Mouse (Mus musculus): ENCODE results near the gene Cstf1. TPM values are rescaled to one million over a fixed set of nuclear protein-coding genes. Genes with fewer than 3 reads are reported as not detected.

Cstf1 gene
- total and polyA plus RNA-seq, 3 experiments = 16.3 to 19.3 (median 16.3) TPM

- Histone ChIP-seq H3K27me3 (ENCODE audit: control insufficient read depth, insufficient read depth, low read length) (no peaks in the 10 kb centered on the region), H3K4me1 (ENCODE audit: control insufficient read depth, insufficient read depth, low read length) (no peaks in the 10 kb centered on the region), H3K36me3 (ENCODE audit: control insufficient read depth, insufficient read depth, low read length) (no peaks in the 10 kb centered on the region), H3K4me3 (no peak overlapping the region), H3K9ac (ENCODE audit: low read depth, low read length) (no peak overlapping the region), H3K79me2 (replicated peaks; ENCODE audit: control insufficient read depth, insufficient read depth, low read length) (no peaks in the 10 kb centered on the region), H3K27ac (no peak overlapping the region)
- DNase-seq = no peak
- WGBS = 61% methylated on average over 5 of the region's 5 CpGs
- TF ChIP-seq CTCF (IDR thresholded peaks at IDR 0.05) = no peak
- intact Hi-C loops (cut with DNase I) = no loop called here
Measured at GRCm38 (mm10) chr2:172376999-172377515, 6.6 kb downstream of the Cstf1 start.

GRCm38 (mm10) chr2:172378332-172378731 lies 7.9 kb downstream of the Cstf1 start:
- TF ChIP-seq CTCF (IDR thresholded peaks at IDR 0.05) (peak; percentile 57), EP300 (IDR thresholded peaks at IDR 0.05; ENCODE audit: insufficient read depth, low read depth, low read length) (no peak), POLR2A (IDR thresholded peaks at IDR 0.05; ENCODE audit: insufficient read depth, low read depth, low read length) (no peak)
- Histone ChIP-seq H3K27ac (no peak overlapping the region), H3K36me3 (ENCODE audit: control insufficient read depth, insufficient read depth, low read length) (no peaks in the 10 kb centered on the region), H3K4me3 (no peak overlapping the region), H3K9ac (ENCODE audit: low read depth, low read length) (no peak overlapping the region), H3K27me3 (ENCODE audit: control insufficient read depth, insufficient read depth, low read length) (no peaks in the 10 kb centered on the region), H3K79me2 (replicated peaks; ENCODE audit: control insufficient read depth, insufficient read depth, low read length) (no peaks in the 10 kb centered on the region), H3K4me1 (ENCODE audit: control insufficient read depth, insufficient read depth, low read length) (no peaks in the 10 kb centered on the region)
- 61% methylated on average over 7 of the region's 7 CpGs for WGBS
- peak; percentile 40 to 45 for DNase-seq
- intact Hi-C loops (cut with DNase I) = no loop called here

- no peak for DNase-seq
- no peak overlapping the region for H3K4me3 ChIP-seq
- H3K27me3 ChIP-seq (ENCODE audit: control insufficient read depth, insufficient read depth, low read length) = no peaks in the 10 kb centered on the region
- H3K36me3 ChIP-seq (ENCODE audit: control insufficient read depth, insufficient read depth, low read length) = no peaks in the 10 kb centered on the region
- TF ChIP-seq CTCF (IDR thresholded peaks at IDR 0.05) (no peak), EP300 (IDR thresholded peaks at IDR 0.05; ENCODE audit: insufficient read depth, low read depth, low read length) (no peak), POLR2A (IDR thresholded peaks at IDR 0.05; ENCODE audit: insufficient read depth, low read depth, low read length) (no peak)
- no peak overlapping the region for H3K9ac ChIP-seq (ENCODE audit: low read depth, low read length)
- WGBS = 89% methylated on average over 17 of the region's 17 CpGs
- H3K79me2 ChIP-seq (replicated peaks; ENCODE audit: control insufficient read depth, insufficient read depth, low read length) = no peaks in the 10 kb centered on the region
- no peak overlapping the region for H3K27ac ChIP-seq
- H3K4me1 ChIP-seq (ENCODE audit: control insufficient read depth, insufficient read depth, low read length) = no peaks in the 10 kb centered on the region
- intact Hi-C loops (cut with DNase I) = no loop called here
Measured at GRCm38 (mm10) chr2:172380513-172380912, 10.0 kb downstream of the Cstf1 start.

DNA sequence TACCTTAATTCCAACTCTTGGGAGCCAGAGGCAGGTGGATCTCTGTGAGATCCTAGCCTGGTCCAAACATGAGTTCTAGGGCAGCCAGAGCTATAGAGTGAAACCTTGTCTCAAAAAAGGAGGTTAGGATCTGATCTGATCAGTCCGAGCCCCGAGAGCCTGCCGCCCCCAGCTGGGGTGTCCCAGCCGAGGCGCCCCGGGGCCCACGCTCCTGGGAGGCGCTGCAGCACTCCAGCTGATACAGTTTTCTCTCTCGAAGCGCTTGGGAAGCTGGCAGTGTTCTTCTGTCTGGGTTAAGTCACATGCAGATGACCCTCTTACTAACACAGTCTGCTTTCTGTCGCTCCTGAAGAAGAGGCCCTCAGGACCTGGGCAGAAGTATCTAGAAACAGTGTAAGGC lies 10.9 kb downstream of the Cstf1 start:
- no peak overlapping the region for H3K27ac ChIP-seq
- no peaks in the 10 kb centered on the region for H3K36me3 ChIP-seq (ENCODE audit: control insufficient read depth, insufficient read depth, low read length)
- no peak overlapping the region for H3K4me3 ChIP-seq
- H3K27me3 ChIP-seq (ENCODE audit: control insufficient read depth, insufficient read depth, low read length) = no peaks in the 10 kb centered on the region
- H3K4me1 ChIP-seq (ENCODE audit: control insufficient read depth, insufficient read depth, low read length) = no peaks in the 10 kb centered on the region
- no peaks in the 10 kb centered on the region for H3K79me2 ChIP-seq (replicated peaks; ENCODE audit: control insufficient read depth, insufficient read depth, low read length)
- TF ChIP-seq POLR2A (IDR thresholded peaks at IDR 0.05; ENCODE audit: insufficient read depth, low read depth, low read length) = no peak
- TF ChIP-seq CTCF (IDR thresholded peaks at IDR 0.05) = no peak
- TF ChIP-seq EP300 (IDR thresholded peaks at IDR 0.05; ENCODE audit: insufficient read depth, low read depth, low read length) = no peak
- H3K9ac ChIP-seq (ENCODE audit: low read depth, low read length) = no peak overlapping the region
- DNase-seq = no peak
- intact Hi-C loops (cut with DNase I) = no loop called here
- 91% methylated on average over 11 of the region's 11 CpGs for WGBS

DNA sequence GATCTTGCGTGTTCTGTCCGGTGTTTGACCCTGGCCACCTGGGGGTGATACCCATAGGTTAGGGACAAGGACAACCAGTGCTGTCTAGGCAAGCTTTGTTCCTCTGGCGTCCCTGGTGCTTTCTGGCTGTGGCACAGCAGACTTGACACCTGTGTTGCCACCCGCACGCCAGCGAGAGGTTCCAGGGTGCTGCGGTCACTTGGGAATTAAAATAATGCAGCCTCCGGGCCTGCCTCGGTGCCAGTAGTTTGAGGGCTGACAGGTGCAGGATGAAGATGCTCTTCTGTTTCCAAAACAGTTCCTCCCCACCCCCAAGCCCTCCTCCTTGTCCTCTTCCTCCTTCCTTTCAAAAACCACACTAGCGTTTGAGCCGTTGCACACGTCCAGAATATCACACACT lies 11.4 kb downstream of the Cstf1 start:
- 78% methylated on average over 12 of the region's 12 CpGs for WGBS
- Histone ChIP-seq H3K4me1 (ENCODE audit: control insufficient read depth, insufficient read depth, low read length) (no peaks in the 10 kb centered on the region), H3K27me3 (ENCODE audit: control insufficient read depth, insufficient read depth, low read length) (no peaks in the 10 kb centered on the region), H3K79me2 (replicated peaks; ENCODE audit: control insufficient read depth, insufficient read depth, low read length) (no peaks in the 10 kb centered on the region), H3K27ac (no peak overlapping the region), H3K36me3 (ENCODE audit: control insufficient read depth, insufficient read depth, low read length) (no peaks in the 10 kb centered on the region), H3K4me3 (no peak overlapping the region), H3K9ac (ENCODE audit: low read depth, low read length) (no peak overlapping the region)
- no peak for DNase-seq
- TF ChIP-seq CTCF (IDR thresholded peaks at IDR 0.05) = no peak
- intact Hi-C loops (cut with DNase I) = no loop called here

- no peaks in the 10 kb centered on the region for H3K27me3 ChIP-seq (ENCODE audit: control insufficient read depth, insufficient read depth, low read length)
- no peak for DNase-seq
- H3K36me3 ChIP-seq (ENCODE audit: control insufficient read depth, insufficient read depth, low read length) = no peaks in the 10 kb centered on the region
- H3K79me2 ChIP-seq (replicated peaks; ENCODE audit: control insufficient read depth, insufficient read depth, low read length) = no peaks in the 10 kb centered on the region
- H3K9ac ChIP-seq (ENCODE audit: low read depth, low read length) = no peak overlapping the region
- TF ChIP-seq EP300 (IDR thresholded peaks at IDR 0.05; ENCODE audit: insufficient read depth, low read depth, low read length) (no peak), CTCF (IDR thresholded peaks at IDR 0.05) (no peak), POLR2A (IDR thresholded peaks at IDR 0.05; ENCODE audit: insufficient read depth, low read depth, low read length) (no peak)
- no peak overlapping the region for H3K4me3 ChIP-seq
- intact Hi-C loops (cut with DNase I) = no loop called here
- 57% methylated on average over 3 of the region's 3 CpGs for WGBS
- no peaks in the 10 kb centered on the region for H3K4me1 ChIP-seq (ENCODE audit: control insufficient read depth, insufficient read depth, low read length)
- no peak overlapping the region for H3K27ac ChIP-seq
Measured at GRCm38 (mm10) chr2:172384715-172385114, 14.2 kb downstream of the Cstf1 start.

Data from heart, adult 2 months (tissue).